Mouse (Mus musculus) right cerebral cortex, postnatal 36 days (tissue): ENCODE results near the gene Aasdh.

ENCODE experiments used
- DNase-seq, 2 experiments: peaks; one replicate each; pipeline ENCODE4 v3.0.0; 2022; ENCODE audit warnings: low spot score in 2 of 2, mixed read lengths in 1 of 2

Aasdh gene

DNA sequence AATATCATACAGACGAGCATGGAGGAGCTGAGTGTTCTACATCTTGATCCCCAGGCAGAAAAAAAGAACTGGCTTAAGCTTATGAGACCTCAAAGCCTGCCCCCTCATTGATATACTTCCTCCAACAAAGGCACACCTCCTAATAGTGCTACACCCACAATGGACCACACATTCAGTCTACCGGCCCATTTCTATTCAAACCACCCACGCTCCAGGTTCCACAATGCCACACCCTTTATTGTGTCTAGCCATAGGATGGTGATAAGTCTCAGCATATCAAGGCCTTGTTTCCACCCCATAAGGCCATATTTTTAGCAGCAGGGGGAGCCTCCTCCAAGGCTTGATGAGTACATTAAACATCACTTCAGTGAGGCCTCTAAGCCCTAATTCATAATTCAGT lies 5.5 kb upstream of the Aasdh start:
- no peak for DNase-seq

DNA sequence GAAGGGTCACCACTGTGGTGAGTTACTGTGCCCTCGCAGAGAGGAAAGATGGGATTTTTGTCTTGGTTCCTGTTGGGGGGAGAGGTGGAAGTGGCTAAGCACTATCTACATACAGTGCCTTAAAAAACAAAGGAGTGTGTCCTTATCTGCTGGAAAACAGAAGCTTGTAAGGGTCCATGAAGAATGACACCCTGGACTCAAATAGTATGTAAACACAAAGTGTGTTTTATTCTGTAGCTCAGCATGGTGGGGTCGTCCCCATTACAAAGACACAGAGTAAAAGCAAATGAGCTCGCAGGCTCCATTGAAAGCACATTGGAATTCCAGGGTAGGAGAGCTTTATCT lies 813 bp upstream of the Aasdh start:
- no peak for DNase-seq

DNA sequence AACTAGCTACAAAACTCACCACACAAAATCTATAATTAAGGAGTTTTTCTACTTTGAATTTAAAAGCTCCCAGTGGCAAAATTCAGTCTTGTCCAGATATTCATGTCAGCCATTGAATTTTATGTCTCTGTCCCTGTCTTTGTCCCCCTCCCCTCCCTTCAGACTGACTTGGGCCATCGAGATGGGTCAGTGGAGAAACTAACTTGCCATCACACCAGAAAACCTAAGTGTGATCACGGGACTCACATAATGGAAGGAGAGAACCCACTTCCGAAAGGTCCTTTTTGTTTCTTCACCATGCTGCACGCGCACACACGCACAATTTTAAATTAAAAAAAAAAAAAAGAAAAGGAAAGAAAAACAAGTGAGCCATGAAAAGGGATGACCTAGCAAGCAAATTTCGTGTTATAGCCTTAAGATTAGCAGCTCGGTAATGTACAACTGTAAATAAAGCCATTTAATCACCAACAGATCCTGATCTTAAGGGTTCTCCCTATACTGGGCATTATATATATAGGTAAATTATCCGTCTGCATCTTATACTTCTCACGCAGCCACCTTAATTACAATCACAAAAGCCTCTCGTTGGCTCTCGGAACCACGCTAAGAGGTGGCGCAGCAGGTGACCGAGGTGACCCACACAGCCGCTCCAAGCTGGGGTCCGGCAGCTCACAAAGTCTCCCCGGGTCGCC lies 455 bp downstream of the Aasdh start:
- no peak for DNase-seq

DNA sequence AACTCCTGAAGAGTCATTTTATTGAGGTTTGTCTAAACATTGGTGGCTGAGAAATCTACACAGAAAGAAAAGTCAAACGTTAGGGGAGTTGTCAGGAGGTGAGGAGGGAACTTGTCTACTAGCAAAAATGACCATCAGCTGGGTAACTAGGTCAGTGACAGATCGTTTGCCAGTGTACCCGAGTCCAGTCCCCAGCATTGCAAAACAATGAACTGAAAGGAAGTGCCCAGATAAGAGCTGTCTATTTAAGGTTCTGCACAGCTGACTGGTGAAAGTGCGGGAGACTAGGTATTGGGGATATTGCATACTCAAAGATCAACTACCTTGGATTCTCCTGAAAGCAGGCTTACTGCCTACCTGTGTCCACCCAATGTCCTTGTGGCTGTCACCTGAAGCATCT lies 3.2 kb downstream of the Aasdh start:
- DNase-seq: no peak

DNA sequence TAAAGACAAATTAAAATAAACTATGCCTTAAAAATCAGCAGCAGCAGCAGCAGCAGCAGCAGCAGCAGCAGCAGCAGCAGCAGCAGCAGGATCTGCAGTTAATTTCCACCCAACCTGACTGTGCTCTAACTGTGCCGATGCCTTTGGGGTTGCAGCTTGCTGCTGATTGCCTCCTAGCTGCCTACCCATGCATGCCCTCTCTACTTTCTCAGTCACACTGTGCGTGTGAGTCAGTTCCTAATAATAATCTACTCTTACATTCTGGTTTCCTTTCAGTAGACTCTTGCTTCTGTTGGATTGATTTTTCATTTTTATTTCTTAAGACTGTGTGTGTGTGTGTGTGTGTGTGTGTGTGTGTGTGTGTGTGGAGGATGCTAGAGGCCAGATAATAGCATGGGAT lies 12.2 kb downstream of the Aasdh start:
- DNase-seq: no peak

DNA sequence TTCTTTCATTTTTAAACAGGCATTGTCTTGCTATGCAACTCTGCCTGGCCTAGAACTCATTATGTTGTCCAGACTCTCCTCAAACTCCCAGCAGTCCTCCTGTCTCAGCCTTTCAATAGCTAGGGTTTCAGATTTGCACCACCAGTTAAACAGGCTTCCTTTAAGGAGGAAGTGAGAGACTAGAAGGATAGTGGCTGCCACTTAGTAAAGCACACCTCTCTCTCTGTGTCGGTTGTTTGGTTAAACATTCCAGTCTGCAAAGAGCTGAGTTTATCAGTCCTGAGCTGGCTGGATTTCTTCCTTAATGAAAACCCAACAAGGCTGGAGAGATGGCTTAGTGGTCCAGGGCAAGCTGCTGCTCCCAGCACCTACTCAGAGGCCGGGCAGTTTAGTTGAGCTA lies 12.7 kb downstream of the Aasdh start:
- no peak for DNase-seq

DNA sequence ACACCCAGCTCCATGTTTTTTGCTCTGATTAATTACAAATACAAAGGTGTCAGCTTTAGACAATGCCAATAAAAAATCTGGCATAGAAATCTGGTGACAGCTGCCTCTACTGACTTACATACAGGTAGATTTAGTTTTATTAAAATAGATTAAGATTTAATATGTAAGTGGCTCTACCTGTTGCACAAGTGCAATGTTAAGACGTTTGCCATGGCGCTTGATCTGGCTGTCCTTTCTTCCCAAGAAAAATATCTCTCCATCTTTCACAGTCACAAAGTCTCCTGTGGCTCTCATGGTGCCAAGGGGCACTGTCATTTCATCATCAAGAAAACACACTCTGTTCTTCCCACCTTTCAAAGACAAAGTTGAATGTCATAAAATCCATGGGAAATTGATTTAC lies 18.3 kb downstream of the Aasdh start:
- DNase-seq: no peak

DNA sequence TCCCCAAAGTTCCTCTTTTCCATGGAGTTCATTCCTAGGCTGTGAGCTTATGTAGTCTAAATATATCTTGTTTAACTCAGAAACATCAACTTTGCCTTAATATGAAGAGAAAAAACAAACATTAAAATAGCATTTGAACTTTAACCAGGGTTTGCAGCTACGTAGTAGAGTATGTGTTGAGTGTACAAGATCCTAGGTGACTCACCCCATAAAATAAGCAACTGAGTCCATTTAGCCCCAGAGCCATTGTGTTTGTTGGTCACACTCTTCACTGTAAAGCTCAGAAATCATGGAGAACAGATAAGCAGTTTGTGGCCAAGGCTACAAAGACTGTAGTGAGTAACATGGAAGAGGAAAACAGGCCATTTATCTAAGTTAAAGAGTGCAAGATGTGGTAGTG lies 21.2 kb downstream of the Aasdh start:
- no peak for DNase-seq

DNA sequence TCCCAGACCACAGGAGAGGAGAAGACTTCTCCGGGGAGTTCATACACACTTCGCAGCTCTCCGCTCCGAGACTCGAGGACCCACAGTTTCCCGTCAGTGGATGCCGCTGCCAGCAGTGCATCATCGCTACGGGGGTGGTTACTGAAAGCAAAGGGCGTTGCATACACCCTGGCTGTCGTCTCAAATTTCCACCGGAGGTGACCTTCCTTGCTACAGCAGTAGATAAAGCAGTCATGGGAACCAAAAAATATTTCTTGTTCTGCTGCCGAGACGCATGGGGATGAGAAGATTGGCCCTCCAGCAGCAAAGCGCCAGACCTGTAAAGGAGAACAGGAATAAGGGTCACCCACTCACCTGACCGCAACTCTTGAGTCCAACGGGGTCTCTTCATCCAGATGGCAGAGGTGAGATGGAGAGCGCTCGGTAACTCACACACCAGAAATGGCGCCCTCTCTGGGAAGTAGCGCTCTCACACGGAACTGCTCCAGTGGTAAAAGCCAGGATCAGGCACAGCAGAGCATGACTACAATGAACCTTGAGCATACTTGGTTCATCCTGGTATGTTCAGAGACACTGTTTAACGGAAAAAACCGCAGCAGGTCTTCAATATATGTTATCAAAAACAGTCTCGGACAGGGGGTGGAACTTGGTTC lies 29.1 kb downstream of the Aasdh start:
- DNase-seq: no peak

DNA sequence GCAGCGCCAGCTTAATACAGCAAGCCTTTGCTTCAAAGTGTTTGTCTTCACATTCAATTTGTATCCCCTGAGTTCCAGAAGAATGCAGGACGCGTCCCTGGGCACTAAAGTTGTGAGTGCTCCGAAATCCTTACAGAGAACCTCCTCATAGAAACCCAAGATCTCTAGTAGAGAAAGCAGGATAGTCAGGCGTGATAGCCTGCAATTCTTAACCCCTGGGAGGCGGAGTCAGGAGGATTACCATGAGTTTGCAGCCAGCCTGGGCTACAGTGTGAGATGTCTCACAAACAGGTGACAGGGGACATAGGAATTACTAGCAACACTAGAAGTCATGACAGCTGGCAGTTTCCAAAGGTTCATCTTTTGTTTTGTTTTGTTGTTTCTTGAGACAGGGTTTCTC lies 35.8 kb downstream of the Aasdh start:
- no peak for DNase-seq

DNA sequence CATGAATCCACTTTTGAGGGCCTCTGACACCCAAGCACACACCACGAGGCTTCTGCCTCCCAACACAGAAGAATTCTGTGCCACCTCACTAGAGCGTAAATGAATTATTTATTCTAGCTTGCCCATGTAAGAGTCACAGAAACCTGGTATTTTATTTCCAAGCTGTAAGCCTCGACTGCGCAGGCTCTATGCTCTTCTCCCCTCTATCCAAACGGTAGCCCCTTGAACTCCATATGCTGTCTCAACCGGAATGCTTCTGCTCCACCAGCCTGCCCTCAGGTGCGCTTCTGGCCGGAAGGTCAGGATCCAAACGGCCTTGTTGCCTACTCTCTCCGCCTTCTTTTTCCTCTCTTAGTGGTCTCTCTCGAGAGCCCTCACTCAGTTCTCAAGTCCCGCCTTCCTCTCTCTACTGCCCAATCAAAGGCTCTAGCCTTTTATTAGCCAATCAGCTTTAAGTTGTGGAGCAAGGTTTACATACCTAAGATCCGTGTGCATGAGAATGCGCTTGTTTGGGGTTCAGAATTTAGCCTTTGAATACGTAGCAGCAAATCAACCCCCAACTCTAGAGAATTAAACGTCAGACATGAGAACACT lies 36.5 kb downstream of the Aasdh start:
- no peak for DNase-seq

DNA sequence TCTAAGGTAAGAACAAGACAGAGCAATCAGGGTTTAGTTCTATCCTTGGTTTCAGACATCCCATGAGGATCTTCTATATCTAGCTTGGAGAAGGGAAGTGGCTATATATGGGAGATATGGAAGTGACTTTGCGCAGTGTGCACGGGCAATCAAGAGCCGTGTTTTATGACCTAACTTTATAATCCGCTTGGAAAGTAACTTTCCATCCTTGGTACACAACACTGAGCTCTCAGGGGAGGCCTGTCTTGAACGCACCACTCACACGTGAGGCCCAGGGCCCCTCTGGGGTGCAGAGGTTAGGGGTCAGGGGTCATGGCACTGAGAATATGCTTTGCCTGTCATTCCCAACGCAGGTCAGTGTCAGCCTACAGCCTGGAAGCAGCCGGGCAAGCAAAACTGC lies 38.5 kb downstream of the Aasdh start:
- DNase-seq: no peak

DNA sequence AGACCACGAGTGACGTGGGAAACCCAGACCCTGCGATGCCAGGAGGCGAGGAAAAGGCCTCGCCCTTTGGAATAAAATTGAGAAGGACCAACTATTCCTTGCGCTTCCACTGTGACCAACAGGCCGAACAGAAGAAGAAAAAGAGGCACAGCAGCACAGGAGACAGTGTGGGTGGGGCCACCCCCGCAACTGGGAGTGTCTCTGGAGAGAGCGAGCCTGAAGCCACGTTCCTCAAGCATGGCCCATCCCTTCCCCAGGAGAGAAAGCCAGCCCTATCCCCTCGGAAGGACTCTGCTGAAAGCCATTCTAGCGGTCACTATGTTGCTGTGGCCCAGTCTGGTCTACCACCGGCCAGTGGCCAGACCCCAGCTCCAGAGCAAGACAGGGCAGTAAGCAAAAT lies 46.9 kb downstream of the Aasdh start:
- DNase-seq: no peak

DNA sequence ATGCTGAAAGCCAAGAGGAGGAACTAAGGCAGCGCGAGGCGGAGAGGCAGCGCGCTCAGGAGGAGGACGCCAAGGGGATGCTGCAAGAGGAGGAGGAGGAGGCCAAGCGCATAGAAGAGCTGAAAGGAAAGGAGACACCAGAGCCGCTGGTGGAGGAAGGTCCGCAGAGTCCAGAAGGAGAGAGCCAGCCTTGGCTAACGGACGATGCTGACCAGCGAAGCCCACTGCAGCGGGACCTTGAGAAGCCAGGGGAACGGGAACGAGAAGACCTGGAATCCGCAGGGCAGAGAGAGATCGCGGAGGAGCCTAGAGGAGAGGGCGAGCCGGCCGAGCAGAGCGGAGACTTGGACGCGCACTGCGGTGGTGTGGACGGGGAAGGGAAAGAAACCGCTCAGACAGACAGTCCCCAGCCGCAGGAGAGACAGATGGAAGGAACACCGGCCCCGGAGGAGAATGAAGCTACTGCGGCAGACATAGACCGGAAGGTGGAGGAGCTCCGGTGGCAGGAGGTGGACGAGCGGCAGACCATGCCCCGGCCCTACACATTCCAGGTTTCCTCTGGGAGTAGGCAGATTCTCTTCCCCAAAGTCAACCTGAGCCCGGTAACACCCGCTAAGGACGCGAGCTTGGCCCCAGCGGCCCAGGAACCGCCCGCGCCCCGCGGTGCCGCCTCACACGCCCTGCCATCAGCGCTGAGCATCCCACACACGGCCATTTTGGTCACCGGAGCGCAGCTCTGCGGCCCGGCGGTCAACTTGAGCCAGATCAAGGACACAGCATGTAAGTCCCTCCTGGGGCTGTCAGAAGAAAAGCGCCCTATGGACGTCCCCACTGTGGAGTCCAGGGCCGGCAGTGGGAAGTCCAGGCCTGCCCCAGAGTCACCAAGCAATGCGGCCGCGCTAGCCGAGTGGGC lies 48.0 kb downstream of the Aasdh start:
- DNase-seq: no peak

DNA sequence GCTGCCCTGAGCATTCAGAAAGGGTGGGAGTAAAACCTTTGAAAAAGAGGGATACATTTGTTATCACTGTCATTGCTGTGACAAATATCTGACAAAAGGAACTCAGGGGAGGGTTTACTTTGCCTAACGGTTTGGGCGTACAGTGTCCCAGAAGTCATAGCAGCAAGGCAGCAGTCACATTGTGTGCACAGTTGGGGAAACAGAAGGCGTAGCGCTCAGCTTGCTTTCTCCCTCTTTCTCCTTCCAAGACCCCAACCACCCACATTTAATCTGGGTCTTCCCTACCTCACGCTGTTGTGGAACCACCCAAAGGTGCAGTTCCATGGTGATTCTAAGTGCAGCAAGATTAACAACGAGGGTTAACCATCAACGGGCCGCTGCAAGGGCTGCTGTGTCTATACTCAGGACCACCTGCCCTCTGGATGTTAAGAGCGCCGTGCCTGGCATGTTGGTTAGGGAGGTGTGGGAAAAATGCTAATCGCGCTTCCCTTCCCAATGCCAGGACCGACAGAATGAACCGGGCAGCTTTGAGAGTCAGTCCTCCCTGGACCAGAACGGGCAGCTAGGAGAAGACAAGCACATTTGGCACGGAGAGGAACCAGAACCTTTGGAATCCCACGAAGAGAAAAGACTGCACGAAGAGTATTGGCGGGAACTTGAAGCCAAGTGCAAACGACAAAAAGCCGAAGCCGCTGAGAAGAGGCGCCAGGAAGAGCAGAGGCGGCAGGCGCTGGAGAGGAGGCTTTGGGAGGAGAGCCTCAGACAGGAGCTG lies 49.3 kb downstream of the Aasdh start:
- no peak for DNase-seq

DNA sequence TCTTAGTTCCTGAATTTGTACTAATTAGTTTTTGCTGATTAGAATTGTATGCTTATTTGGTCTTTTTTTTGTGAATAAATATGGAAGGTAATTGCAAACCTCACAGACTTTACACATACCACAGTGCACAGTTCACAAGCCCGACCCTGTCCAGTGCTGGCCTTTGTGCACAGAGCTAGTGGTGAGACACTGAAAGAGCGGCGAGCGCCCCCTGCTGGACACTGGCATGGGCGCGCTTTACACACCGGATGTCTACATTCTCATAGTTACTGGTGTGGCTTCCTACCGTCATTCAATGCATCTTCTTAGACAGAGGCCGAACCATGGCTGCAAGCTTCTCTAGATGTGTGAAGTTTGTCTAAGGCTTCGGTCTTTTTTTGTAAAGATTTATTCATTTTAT lies 51.8 kb downstream of the Aasdh start:
- peak; percentile 65 to 74 for DNase-seq

DNA sequence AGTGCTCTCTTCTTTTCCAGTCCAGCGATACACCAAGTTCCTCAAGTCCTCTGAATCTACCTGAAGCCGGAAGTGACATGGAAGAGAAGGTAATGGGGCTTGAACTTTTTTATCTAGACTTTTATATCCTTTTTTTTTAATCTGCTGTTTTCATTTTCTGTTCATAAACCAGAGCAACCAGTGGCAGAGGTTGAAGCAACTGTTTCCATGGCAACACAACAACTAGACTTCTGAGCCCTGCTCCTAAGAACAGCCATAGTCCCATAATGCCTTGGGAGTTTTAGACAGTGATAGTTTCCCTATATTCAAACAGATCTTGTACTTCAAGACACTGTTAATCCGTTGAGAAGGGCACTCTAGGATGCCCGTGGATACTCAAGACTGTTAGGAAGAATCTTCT lies 54.0 kb downstream of the Aasdh start:
- no peak for DNase-seq

DNA sequence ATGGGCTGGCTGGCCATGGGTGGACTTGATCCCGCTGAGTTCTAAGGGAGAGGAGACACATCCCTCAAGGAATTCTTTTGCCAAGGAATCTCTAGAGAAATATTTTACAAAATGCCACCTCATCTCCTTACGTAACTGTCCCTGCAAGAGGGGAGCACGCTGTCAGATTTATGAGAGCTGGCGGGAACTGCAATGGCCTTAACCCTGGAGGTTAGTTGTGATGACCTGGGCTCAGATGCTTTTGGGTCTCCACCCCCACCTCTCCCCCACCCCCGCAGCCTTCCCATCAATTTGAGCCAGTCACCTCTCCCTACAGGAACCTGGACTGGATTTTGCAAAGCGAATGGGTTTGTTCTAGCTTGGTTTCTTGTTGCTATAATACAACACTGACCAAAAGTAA lies 58.2 kb downstream of the Aasdh start:
- DNase-seq: no peak

DNA sequence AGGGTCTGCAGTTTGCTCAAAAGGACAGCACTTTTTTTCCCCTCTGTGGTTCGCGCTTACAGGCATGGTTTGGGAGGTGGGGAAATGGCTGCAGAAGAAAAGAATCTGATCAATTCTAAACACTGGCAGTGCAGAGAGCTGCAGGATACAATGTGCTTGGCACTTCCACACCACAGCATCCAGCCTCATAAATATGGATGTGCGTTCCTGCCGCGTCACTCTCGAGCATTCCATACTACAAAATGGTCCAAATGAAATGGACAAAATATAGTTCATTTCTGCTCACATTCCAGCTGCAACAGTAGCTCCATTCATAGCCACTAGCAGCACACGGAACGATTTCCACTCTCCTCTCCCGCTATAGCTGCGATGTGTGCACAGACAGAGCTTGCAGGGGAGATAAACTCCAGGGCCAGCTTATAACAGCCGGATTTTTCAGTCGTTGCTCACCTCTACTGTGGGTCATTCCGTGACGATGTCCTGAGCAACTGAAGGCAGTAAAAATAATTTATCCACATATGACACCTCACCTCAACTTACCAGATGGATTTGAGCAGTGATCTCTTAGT lies 60.6 kb downstream of the Aasdh start:
- peak in 1 of 2 experiments; percentile 26 for DNase-seq

DNA sequence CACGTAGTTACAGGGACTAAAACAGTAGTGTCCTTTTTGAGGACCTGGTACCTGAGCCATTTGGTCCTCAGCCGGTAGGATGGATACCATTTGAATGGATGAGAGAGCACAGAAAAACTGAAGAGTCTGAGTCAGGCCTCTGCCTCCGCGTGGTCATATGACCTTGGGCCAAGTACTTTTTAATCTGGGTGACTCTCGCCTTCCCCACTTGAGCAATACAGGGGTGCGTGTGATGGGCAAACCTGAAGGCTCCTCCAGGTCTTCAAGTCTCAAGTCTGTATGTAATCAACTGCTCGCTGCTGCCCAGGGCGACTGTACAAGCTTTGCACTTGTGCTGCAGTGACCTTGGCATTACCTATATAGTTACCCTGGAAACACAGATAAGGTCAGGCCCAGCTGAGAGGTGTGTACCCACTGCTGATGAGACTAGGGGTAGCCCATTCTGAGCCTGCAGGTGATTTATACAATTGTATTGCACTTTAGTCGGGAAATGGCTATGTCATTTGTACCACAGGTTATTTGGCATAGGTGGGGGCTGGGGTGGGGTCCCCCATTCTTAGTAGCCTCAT lies 61.4 kb downstream of the Aasdh start:
- no peak for DNase-seq

DNA sequence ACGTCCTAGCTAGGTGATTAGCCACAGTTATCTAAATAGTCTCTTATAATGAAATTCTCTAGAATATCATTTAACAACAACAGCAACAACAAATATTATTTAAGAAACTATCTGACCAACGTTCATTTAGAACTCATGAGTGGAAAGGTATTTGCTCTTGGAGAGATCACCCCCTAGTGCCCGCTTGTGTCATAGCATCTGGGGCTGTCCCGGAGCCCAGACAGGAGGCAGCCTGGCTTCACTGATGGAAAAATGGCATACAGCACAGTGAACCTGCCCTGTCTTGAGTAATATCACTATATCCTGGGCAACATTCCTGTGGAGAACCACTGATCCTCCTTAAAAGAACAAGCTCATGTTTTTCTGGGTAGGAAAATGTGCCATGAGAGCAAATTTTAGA lies 61.9 kb downstream of the Aasdh start:
- DNase-seq: peak; percentile 34 to 37
